Mouse (Mus musculus): ENCODE data around the gene Cachd1. TPM values are rescaled to one million over a fixed set of nuclear protein-coding genes. Genes with fewer than 3 reads are reported as not detected.

Cachd1 gene
- total RNA-seq, 2 experiments from 2014 or later, result 13.6 to 16.9 TPM

DNA sequence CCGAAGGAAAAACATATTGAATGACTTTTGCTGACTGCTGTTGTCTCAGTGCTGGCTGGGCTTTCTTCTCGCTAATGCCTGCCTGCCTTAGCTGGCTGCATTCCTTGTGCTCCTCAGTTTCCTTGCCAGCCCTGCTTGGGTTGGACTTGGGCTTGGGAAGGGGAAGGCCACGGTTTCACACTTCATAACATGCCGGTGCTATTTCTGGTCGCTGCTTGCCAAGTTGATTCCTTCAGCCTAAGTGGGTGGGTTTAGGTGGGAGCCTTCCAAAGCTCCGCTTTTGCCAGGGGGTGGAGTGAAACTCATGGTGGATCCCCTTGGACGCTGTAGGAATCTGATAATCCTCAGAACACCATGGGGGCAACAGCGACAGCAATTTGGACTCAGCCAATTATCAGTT is 5.9 kb downstream of the Cachd1 start:
- intact Hi-C loops (cut with DNase I), result no loop called here
- DNase-seq (ENCODE audit: low spot score in 2 of 2), result no peak

DNA sequence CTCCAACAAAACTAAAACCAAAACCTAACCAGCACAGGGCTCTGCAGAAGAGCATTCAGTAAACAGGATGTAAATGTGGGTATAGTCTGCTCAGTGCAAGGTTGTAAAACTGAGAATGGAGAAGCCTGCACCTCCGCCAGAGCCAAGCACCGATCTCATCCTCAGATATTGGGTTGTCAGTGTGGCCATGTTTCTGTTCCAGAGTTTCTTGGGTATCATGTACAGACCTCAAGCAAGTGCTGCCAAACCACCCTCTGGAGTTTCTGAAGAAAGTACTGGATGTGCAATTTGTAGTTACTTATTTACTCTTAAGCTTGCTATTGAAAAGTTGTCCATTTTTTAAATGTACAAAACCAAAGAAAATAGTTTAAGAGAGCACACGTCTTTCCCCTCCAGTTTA is 6.4 kb downstream of the Cachd1 start:
- intact Hi-C loops (cut with DNase I), result no loop called here
- no peak for DNase-seq (ENCODE audit: low spot score in 2 of 2)

DNA sequence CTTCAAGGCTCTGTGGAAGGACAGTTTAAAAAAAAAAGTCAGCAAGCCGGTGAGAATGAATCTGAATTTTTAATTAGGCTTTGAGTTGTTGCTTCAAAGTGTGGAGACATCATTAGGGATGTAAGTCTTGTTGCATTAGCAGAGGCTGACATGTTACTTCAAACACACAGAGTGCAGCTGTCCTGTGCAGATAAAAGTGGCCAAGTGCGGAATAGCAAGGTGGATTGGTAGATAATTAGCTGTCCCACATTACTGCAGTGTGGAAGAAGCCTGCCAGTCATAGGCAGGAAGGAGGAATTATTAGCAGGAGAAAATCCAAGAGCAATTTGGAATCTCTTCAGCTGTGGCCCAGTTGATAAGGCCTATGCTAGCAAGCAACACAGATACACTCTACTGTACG is 10.7 kb downstream of the Cachd1 start:
- intact Hi-C loops (cut with DNase I), result no loop called here
- DNase-seq (ENCODE audit: low spot score in 2 of 2), result no peak

DNA sequence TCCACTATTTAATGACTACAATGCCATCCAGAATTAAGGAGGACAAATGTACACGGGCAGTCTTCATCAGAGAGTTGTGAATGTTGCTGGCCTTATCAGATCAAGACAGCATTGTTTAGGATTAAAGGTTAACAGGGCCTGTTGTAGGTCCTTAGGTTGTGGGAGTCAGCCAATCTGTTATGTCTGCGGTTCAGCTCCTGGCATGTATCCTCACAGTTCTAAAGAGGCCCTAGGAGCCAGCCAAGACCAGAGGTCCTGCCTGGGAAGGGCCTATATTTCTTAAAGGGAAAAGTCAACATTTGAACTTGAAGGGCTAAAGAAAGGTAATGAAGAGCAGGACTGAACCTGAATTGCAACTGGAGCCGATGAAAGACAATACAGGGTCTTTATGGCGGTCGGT is 13.7 kb downstream of the Cachd1 start:
- no peak for DNase-seq (ENCODE audit: low spot score in 2 of 2)
- intact Hi-C loops (cut with DNase I), result no loop called here

DNA sequence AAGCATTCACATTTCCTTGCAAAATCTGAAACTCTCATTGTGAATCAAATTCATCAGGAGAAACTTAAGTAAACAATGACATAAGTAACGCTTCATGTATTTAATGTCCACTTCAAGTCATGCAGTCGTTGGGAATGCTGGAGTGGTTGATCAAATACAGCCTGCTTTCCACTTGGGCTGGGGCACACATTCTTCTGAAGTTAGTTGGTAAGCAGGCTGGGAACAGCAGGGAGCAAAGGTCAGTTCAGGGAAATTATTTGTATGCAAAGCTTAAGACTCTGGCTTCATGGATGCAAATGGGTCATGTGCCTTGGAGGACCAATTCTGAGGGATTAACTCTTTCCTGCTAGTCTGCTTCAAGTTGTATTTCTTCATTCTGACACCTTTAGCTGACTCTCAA is 16.7 kb downstream of the Cachd1 start:
- intact Hi-C loops (cut with DNase I), result no loop called here
- DNase-seq (ENCODE audit: low spot score in 2 of 2), result no peak

DNA sequence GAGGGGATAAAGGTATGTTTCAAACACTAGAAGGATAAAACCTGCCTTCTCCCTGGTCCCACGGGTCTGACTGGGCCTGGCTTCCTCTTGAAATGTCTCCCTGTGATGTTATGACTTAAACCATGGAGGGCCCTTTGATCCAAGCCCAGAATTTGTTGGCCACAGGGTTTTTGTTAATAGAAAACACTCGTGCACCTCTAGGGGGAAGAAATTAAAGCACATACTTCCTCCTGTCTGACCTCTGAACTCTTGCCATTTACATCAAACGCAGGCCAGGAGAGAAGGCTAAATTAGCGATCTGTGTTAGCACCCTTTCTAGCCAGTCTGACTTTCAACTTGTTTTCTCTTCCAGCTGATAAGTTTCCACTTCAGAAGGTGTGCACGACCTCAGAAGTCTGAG is 19.0 kb downstream of the Cachd1 start:
- DNase-seq (ENCODE audit: low spot score in 2 of 2), result no peak
- intact Hi-C loops (cut with DNase I), result no loop called here

DNA sequence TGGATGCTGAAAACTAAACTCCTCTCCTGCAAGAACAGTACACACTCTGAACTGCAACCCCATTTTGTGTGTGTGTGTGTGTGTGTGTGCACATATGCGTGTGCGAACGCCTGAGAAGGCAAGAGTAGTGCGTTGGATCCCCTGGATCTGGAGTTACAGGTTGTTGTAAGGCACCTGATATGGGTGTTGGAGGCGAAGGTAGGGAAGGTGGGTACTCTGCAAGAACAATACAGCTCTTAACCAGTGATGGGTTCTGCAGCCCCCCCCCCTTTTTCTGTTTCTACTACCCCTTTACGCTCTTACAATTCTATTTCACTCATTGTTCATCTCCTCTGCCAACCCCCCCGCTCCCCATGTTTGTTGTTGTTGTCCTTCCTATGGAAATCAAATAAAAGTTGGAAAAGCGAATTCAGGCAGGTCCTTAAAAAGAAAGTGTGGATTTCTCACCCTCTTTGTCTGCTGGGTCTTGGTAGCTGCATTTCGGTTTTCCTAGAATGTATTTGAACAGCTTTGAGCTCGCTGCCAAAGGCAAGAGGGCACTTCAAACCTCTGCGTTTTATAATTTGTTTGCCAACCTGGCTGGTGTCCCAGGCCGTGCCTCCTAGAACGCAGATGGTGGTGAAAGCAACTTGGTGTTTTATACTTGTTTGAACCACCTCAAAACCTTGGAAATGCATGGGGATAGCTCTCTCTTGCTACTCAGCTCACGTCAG is 24.4 kb downstream of the Cachd1 start:
- intact Hi-C loops (cut with DNase I), result no loop called here
- DNase-seq (ENCODE audit: low spot score in 2 of 2), result no peak

DNA sequence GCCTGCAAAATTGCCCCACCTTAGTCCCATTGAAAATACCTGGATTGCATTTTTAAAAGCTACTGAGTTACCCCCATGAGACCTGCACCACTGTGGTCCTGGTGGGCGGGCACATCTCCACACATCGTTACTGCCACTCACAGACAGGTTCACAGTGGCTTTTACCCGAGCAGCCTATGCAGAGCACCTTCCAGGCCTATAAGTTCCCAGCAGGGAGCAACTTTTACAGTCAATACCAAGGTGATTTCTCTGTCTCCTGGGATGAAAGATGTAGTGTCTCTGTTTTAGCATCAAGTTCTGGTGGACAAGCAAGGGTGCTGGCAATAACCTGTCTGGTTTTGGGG is 24.9 kb downstream of the Cachd1 start:
- DNase-seq (ENCODE audit: low spot score in 2 of 2), result no peak
- intact Hi-C loops (cut with DNase I), result no loop called here

DNA sequence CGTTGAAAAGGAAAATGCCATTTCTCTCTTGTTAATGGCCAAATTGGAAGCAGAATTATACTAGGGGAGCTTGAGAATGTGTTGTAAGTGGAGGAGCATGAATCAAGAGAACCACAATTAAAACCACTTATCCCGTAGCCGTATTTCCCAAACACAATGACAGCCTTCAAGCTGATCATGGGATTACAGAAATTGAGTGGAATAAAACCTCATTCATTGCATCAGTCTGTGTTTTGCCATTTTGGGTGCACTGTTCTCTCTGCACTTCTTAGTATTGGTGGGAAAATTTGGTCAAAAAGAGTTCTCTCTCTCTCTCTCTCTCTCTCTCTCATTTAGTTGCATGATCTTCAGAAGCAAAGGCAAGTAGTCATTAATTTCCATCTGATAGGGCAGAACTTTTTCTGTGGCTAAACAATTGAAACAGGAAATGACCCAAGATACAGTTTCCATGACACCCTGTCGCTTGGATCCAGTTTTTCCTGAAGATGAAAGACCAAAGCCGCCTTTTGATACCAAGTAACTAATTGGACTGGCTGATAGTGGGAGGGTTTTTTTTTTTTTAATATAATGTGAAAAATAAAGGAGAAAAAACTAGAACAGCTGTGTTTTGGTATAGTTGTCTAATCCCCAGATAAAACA is 34.7 kb downstream of the Cachd1 start:
- DNase-seq (ENCODE audit: low spot score in 2 of 2), result no peak
- intact Hi-C loops (cut with DNase I), result no loop called here

DNA sequence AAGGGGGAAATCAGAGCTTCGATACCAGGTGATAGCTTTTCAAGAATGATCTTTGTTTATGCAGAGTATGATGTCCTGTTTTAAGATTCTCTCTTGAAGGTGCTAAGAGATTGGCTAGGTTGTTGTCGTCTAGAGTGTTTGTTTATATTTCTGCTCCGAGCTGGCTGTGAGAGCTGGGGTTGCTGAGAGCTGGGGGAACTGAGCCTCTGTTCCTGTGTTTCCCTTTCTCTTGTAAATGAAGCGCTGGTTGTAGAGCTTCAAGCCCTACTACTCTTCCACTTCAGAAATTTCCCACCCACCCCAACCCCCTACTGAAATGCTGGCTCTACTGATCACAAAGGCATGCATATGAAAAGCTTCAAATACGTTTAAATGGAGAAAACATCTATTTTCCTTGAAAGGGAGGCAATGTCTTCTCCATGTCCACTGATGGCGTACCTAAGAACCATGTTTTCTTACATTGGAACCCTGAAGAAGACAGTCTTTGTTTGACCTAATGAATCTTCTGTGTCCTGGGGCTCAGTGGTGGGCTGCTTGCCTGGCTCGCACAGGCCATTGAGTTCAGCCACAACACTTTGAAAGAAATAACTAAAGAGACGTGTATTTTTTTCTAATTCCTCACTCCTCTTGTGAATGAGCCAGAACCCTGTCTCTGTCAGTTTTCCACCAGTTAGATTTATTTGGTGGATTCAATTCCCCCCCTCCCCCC is 35.5 kb downstream of the Cachd1 start:
- intact Hi-C loops (cut with DNase I), result no loop called here
- no peak for DNase-seq (ENCODE audit: low spot score in 2 of 2)

DNA sequence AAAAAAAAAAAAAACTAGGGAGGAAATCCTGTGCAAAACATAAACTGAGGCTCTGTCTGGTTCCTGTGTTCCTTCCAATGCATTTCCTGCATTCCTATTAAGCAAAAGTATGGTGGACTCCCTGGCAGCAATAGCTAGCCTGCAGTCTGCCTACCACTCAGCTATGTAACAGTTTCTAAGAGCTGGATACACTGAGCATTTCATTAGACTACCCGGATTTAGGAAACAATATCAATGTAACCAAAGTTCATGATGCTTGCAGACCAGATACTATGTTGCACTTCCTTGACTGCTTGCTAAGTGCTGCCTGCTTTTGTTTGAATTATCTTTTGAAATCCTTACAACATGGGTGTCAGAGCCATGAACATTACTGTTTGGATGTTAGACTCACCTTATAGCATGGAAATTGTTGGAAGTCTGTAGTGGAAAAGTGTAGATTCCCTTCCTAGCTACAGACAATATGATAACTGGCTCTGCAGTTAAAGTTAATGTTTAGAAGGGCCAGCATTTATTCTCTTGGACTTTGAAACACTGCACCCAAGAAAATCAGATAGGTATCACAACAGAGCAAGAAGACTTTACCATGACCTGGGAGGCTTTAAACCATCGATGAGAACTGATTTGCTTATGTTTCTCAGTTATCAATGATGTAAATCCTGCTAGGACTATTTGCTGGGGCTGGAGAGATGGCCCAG is 37.4 kb downstream of the Cachd1 start:
- no peak for DNase-seq (ENCODE audit: low spot score in 2 of 2)
- intact Hi-C loops (cut with DNase I), result no loop called here

DNA sequence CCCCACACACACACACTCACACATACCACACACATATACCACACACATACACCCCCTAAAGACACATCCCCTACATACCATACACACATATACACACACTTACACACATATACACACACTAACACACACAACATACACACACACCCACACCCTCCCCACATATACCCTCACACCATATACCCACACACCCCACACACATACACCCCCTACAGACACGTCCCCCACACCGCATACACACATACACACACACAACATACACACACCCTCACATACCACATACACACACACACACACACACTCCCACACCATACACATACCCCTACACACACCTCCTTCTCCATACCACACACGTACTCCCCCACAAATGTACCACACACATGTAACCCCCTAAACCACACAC is 42.8 kb downstream of the Cachd1 start:
- intact Hi-C loops (cut with DNase I), result no loop called here
- DNase-seq (ENCODE audit: low spot score in 2 of 2), result no peak

DNA sequence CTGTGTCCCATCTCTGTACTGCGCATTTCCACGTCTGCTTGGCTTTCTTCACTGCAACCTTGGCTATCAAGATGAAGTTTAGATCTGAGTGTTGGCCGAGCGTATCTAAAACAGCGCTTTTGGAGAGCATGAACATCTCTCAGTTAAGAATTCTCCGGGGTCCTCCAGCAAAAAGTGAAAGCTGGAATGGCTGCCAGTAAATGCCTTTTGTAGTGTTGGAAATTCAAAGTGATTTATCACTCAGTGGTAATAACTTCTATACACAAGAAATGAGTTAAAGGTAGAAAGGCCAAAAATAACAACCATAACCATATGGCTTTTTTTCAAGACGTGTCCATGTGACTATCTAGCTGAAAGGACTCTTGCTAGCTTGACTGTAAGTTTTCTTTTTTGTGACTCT is 46.1 kb downstream of the Cachd1 start:
- no peak for DNase-seq (ENCODE audit: low spot score in 2 of 2)
- intact Hi-C loops (cut with DNase I), result no loop called here

DNA sequence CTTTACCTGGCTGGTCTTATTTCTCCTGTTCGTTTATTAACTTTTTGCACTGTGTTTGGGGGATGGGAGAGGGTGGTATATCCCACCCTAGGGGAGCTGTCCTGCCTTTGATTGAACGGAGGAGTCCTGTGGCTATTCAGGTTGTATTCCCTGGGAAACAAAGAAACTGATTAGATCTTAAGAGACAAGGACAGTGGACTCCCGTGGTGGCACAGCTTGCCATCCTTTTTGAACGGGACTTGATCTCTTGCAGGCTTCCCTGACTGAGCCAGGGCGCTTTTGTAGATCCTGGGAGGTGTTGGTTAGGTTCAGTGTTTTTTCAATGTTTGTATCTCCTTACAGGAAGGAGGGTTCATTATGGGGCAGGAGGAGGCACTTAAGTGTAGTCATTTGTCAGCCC is 50.9 kb downstream of the Cachd1 start:
- intact Hi-C loops (cut with DNase I), result no loop called here
- no peak for DNase-seq (ENCODE audit: low spot score in 2 of 2)

DNA sequence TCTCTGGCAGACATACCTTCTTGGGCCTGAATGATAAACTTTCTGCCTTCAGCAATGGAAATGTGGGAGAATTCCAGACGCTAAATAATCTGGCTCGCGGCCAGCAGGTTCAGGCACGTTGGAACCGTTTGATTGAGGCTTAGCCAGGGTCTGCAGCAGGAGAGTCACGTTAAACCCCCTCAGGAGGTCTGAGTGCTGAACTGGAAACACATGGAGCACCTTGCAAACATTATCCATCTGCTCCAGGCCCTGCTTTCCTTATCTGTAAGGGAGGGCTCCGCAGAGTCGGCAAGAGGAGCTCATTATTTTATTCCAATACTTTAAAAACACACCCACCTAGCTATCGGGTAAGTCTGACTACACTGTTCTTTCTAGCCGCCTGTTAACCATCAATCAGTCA is 52.3 kb downstream of the Cachd1 start:
- no peak for DNase-seq (ENCODE audit: low spot score in 2 of 2)
- intact Hi-C loops (cut with DNase I), result no loop called here

DNA sequence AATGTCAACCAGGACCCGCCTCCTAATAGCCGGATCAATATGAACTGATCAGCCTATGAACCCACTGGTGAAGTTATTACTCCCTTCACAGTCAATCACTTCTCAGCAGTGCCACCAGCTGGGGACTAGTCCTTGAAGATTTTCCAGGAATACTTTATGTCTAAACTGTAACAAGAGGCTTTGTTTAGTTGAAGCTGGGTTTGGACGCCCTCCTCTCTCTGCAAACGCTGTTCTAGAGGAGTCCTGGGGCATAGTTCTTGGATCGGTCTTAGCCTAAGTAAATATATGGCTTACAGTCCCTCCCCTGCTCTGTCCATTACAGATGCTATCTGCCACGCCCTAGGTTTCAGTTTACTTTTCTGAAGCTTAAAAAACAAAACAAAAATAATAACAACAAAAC is 60.7 kb downstream of the Cachd1 start:
- DNase-seq (ENCODE audit: low spot score in 2 of 2), result no peak
- intact Hi-C loops (cut with DNase I), result no loop called here

DNA sequence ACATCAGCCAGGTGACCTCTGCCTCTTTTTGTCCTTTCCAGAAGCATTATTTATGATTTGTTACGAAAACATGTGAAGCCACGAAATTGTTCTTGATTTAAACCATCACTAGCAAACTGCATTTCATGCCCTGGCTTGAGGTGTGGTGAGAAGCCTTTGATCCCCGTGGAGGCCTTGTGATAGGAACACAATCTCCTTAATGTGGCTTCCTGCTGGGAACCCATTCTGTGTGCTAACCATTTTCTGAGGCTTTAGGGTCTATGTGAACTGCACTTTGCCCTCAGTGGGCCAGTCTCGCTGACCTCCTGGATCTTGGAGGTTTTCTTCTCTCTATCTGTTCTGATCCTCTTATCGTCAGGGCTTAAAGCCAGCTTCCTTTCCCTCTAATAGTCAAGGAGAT is 66.2 kb downstream of the Cachd1 start:
- intact Hi-C loops (cut with DNase I), result no loop called here
- no peak for DNase-seq (ENCODE audit: low spot score in 2 of 2)

DNA sequence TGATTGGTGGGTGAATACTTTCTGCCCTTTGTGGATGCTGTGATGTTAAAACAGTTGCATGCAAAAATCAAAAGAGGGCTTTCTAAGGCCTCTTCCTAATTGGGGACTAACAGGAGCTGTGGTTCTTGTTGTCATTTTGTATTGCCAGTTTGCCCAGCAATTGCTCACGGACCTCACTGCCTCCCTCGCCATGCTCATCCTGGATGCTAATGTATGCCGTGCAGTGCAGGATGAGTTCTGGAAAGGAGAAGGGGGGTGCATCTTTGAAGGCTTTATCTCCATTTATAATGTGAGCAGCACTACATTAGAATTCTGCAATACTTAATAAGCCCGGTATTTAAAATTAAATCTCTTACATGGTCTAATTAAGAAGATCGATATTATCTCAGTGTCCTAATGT is 66.6 kb downstream of the Cachd1 start:
- intact Hi-C loops (cut with DNase I), result no loop called here
- no peak for DNase-seq (ENCODE audit: low spot score in 2 of 2)

DNA sequence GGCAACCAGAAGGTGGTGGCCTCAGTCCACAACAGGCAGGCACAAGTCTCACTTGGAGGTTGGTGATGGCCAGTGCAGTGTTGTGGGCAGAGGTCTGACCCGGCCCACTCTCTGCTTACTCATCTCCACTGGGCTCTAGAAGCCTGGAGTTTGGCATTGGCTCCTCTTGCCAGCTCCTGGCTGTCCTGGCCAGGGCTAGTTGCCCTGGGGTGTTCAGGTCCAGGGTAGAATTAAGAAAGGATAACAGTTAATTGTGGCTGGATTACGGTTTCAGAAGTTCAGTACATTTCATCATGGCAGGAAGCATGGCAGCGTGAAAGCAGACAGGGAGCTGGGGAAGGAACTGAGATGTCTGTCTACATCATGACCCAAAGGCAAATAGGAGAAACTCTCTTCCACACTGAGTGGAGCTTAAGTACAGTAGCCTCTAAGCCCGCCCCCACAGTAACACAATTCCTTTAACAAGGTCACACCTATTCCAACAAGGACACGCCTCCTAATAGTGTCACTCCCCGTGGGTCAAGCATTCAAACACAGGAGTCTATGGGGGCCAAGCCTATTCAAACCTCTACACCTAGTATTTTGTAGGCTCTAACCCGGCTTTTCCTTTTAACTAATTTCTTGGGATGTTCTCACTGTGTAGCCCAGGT is 74.5 kb downstream of the Cachd1 start:
- no peak for DNase-seq (ENCODE audit: low spot score in 2 of 2)
- intact Hi-C loops (cut with DNase I), result no loop called here

DNA sequence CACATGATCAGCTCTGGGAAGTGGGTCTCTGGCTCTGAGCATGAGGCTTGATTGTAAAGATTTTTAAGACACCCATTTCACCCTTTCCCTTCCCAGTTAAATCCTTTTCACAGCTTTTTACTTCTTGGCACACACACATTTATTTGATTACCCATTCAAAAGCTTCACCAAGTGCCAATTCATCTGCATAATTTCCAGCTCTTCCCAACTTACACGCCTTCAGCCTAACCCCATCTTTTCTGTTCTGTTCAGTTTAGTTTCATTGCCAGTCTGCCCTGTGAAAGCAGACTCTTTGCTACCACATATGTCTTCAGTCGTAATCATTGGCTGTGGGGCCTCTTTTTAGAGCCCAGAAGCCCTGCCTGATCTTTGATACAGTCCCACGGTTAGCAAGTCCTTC is 76.0 kb downstream of the Cachd1 start:
- intact Hi-C loops (cut with DNase I), result no loop called here
- DNase-seq (ENCODE audit: low spot score in 2 of 2), result no peak
